Mouse (Mus musculus) heart, postnatal 4 days (tissue): ENCODE data around the gene Brpf3. TPM values are rescaled to one million over a fixed set of nuclear protein-coding genes. Genes with fewer than 3 reads are reported as not detected.
"Not testable (repeated sequence)": the region's sequence is repeated elsewhere in the genome, so short reads cannot be mapped to it uniquely, and the experiment has no call there.

ENCODE experiments used
- DNase-seq: peaks from one replicate; pipeline ENCODE4 v3.0.0; 2021
- total RNA-seq, 2 experiments: library from RNA; stranded (reverse); gene quantifications; 2 replicates each; pipeline ENCODE4 v1.2.3; 2021

Brpf3 gene
- total RNA-seq, 2 experiments from 2014 or later: 22.8 to 25.9 TPM

- no peak for DNase-seq
Observed at GRCm38 (mm10) chr17:28829120-28829519, 28.2 kb downstream of the Brpf3 start.

- no peak for DNase-seq
Observed at GRCm38 (mm10) chr17:28831065-28831464, 30.2 kb downstream of the Brpf3 start.

GRCm38 (mm10) chr17:28832040-28832439, 31.1 kb downstream of the Brpf3 start:
- DNase-seq: no peak

GRCm38 (mm10) chr17:28832875-28833274, 32.0 kb downstream of the Brpf3 start:
- DNase-seq: no peak

- no peak for DNase-seq
Observed at GRCm38 (mm10) chr17:28834676-28835075, 33.8 kb downstream of the Brpf3 start.

DNA sequence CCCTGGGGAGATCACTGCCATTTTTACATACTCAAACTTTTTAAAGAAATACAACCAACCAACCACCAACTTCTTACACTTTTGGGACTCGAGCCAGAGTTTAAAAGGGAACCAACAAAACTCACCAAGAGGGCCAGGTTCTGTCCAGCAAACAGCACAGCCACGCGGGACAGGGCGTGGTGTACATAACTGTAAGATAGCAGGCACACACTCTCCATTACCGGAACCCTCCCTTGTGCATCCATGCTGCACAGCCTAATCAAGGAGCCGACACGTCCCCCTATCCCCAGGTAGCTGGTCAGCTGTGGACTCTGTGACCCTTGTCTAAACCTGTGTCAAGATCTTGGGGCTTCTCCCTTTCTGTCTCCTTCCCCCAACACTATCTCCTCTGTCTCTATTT, 37.0 kb downstream of the Brpf3 start:
- DNase-seq: no peak

- not testable (repeated sequence) for DNase-seq
Observed at GRCm38 (mm10) chr17:28841947-28842346, 41.1 kb downstream of the Brpf3 start.

DNA sequence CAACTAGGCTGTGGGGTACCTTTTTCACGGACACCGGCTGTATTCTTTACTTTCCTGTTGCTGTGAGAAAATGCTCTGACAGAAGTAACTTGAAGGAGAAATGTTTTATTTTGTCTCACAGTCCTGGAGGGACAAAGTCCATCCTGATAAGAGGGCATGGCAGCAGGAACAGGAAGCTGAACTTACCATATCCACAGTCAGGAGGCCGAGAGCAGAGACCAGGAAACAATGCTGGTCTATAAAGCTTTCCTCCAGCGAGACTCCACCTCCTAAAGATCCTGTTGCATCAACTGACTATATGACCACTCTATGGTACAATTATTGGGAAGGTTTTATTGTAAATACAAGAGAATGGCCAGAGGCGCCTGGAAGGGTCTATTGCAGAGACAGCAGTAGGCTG, 42.8 kb downstream of the Brpf3 start:
- no peak for DNase-seq

DNA sequence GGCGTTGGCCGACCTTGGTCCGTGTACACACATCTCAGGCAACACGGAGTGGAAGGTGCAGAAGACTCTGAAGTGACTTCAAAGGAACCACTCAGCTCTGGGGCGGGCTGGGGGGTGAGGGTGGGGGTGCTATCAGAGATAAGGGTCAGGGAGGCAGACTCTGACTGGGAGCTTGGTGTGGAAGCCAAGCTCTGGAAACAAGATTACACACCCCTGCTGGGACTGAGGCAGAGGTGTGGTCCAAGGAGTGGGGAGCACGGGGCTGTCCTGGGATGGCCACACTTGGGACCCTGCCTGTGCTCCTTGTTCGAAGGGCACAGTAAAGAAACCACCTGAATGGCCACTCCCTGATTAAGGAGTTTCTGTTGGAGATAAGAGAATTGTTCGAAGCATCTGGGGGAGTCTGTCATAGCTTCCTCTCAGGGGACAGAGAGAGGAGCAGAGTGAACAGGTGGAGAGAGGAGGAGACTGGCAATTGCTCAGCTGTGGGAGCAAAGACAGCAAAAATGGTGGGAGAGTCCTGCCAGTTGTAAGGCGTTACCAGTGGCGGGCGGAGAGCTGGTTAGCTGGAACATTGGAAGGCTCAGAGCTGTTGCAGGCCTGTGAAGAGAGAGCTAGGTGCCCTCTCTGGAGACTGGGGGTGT, 46.2 kb downstream of the Brpf3 start:
- DNase-seq: no peak

- no peak for DNase-seq
Observed at GRCm38 (mm10) chr17:28850511-28850910, 49.6 kb downstream of the Brpf3 start.

GRCm38 (mm10) chr17:28854377-28854776, 53.5 kb downstream of the Brpf3 start:
- DNase-seq: no peak

DNA sequence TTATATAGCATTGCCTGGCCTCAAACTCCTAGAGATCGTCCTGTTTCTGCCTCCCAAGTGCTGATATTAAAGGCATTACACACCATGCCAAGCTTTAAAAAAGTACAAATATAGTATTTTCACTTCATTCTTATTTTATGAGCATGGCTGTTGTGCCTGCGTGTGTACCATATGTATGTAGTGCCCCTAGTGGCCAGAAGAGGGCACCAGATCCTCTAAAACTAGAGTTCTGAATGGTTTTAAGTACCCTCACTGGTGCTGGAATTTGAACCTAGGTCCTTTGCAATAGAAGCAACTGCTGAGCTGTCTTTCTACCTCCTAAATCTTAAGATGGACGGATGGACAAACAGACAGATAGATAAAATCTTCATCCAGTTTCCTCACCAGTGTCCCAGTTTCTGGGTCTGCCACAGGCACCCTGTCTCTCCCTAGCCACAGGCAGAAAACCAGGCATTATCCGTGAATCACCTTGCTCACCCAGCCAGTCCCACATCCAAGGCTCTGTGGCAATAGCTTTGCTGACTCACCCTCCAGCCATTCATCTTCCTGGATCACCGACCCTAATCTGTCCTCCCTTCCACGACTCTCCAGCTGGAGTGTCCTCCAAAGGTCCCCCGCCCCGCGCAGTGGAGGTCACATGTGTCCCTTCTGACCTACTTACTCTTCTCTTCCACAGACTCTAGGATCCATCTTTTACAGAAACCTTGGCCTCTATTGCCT, 54.4 kb downstream of the Brpf3 start:
- no peak for DNase-seq

DNA sequence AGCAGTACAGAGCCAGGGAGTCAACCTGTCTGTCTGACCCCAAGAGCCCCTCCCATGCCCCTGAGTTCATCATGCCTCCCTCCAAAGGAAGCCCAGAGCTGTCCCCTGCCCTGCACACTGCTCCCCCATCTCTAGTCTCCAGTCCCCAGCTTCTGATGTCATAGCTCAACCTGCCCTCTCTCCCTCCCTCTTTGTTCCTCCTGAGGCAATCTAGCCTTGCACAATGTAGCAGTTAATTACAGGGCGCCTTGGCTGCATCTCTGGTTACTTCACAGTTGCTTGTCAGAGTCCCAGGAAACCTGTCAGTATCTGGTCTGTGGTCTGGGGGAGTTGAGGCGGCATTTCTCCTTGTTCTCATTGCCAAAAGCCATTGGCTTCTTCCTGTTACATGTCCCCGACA, 55.1 kb downstream of the Brpf3 start:
- no peak for DNase-seq

DNA sequence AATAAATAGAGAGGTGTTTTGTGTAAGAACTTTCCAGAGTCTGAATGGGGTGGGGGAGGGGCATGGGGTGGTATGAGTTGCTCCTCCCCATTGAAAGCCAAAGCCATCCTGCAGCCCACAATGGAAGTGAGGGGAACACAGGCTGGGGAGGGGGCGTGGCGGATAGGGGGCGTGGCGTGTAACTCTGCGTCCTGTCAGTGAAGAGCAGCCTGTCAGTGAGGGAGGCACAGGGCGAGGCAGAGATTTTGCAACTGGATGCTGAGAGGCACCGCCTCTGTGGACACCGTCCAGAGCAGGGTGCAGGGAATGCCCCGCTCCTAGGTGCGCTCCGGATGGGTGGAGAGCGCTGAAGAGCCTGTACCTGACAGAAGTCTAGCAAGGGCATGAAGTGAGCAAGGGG, 57.3 kb downstream of the Brpf3 start, which contains the start of gene Pnpla1:
Gene Pnpla1, plus strand, starts transcription at position 207 of the 400 bp plus-strand sequence.
- DNase-seq: no peak

- DNase-seq: no peak
Observed at GRCm38 (mm10) chr17:28863926-28864325, 63.0 kb downstream of the Brpf3 start.

GRCm38 (mm10) chr17:28864464-28864863, 63.6 kb downstream of the Brpf3 start:
- no peak for DNase-seq

DNA sequence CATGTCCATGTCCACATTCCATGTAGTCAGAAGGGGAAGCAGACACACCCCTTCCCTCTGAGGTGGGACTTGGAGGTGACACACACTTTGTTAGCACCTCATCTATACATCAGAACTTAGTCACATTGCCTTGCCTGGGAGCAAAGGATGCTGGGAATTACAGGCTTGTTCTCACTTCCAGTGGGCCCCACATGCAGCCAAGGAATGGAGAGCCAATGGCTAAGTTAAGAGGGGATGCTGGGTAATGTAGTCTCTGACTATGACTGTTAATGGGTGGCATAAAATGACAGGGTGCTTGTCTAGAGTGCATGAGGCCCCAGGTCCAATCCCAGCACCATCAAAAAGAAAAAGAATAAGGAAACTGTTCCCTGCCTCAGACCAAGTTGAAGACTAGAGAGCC, 66.0 kb downstream of the Brpf3 start:
- DNase-seq: no peak

DNA sequence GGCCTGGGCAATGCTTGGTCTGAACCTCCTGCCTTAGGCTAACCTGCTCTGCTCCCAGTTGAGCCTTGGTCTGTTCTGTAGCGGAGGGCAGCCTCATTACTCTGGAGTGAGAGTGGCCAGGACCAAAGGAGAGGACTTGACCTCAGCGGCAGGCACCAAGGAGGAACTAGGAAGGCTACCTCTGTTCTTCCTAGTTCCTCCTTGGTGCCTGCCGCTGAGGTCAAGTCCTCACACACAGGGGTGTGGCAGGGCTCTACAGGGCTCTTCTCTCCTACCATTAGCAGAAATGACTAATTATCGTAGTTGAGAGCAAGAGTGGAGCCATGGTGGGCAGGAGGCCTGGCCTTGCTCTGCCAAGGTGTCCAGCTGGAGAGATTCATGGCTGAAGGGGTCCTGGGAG, 66.5 kb downstream of the Brpf3 start:
- no peak for DNase-seq

DNA sequence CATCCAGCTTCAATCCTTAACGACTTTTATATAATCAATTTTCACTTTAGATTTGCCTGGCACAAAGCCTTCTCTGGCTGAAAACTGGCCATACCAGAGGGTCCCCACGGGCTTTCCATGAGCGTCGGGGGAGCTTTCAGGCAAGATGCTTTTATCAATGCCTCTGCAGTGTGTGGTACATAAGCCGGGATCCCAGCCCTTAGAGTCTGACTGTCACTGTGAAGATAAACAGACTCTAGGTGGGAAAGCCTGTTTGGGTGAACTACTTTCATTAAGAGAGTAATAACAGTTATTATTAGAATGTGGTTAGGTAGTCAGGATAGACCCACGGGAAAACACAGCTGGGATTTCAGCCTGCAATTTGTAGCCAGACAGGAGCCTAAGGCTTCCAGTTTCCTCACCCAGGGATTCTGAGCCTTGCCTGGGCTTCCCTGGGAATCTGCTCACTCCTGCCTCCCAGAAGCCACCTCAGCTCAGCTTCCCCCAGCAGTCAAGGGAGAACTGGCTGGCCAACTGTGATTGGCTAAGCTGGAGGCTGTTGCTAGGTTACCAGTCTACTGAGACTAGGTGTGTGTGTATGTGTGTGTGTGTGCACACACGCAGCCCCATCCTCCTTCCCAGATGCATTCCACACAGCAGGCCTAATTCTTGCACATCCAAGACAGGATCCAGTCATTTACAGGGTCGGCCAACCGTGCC, 68.7 kb downstream of the Brpf3 start:
- no peak for DNase-seq

GRCm38 (mm10) chr17:28870435-28870834, 69.5 kb downstream of the Brpf3 start:
- no peak for DNase-seq

DNA sequence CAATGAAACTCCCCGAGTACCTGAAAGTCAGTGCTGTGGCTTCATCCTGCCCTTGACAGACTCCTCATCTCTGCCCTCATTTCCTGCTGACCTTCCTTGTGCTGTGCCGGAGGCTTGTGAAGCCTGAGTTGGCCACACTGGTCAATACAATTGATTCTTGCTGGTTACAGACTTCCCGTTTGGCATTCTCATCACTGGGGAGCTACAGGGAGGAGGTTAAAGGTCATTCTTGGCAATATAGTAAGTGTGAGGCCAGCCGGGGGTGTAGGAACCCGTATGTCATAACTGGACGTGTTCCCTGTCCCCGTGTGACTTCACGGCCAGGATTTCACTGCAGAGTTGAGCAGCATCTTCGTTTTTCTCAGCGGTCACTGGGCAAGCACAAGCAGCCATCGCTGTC, 70.9 kb downstream of the Brpf3 start:
- DNase-seq: no peak

GRCm38 (mm10) chr17:28872322-28872721, 71.4 kb downstream of the Brpf3 start:
- DNase-seq: no peak

DNA sequence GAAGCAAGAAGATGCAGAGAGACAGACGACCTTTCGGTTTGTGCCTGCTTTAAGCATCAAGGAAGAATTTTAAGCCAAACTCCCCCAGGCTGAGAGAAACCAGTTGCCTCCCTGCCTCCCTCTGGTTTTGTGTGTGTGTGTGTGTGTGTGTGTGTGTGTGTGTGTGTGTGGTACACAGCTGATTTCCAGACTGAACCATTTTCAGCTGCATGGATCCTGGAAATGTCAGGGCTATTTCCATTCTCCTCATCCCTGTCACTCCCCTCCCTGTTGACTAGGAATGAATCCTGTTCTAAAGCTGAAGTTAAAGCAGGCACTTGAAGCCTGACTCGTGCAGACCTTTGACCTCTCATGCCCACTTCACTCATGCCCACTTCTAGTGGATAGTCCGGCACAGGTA, 73.3 kb downstream of the Brpf3 start:
- no peak for DNase-seq

- DNase-seq: peak; percentile 82
Observed at GRCm38 (mm10) chr17:28874825-28875224, 73.9 kb downstream of the Brpf3 start.
